Mouse (Mus musculus) forebrain, embryonic 13.5 days (tissue): ENCODE measurements around the gene Zfp595. TPM values are rescaled to one million over a fixed set of nuclear protein-coding genes. Genes with fewer than 3 reads are reported as not detected.
"Not testable (repeated sequence)": the region's sequence is repeated elsewhere in the genome, so short reads cannot be mapped to it uniquely, and the experiment has no call there.

ENCODE experiments used
- ATAC-seq: fragments of 200-750 bp; cut with Nextera tagmentation; 2 replicates; pipeline ENCODE4 v1.8.0; 2017
- H3K27ac ChIP-seq: fragments of 300-500 bp; sonication (generic); 2 replicates; pipeline ENCODE4 v1.5.1; 2015; ENCODE audit warnings: inconsistent platforms, mild to moderate bottlenecking, moderate library complexity
- H3K27me3 ChIP-seq: fragments of 300-500 bp; sonication (generic); 2 replicates; pipeline ENCODE4 v1.6.1; 2015; ENCODE audit warnings: mild to moderate bottlenecking, inconsistent platforms
- H3K36me3 ChIP-seq: fragments of 300-500 bp; sonication (generic); 2 replicates; pipeline ENCODE4 v1.6.1; 2015; ENCODE audit warnings: mild to moderate bottlenecking, inconsistent platforms; ENCODE audit not compliant: poor library complexity, severe bottlenecking
- H3K4me1 ChIP-seq: fragments of 300-500 bp; sonication (generic); 2 replicates; pipeline ENCODE4 v1.6.1; 2015; ENCODE audit warnings: inconsistent platforms
- H3K4me2 ChIP-seq: fragments of 300-500 bp; sonication (generic); 2 replicates; pipeline ENCODE4 v1.6.1; 2015; ENCODE audit warnings: inconsistent platforms, mild to moderate bottlenecking, moderate library complexity
- H3K4me3 ChIP-seq: fragments of 300-500 bp; sonication (generic); 2 replicates; pipeline ENCODE4 v1.5.1; 2015; ENCODE audit warnings: mild to moderate bottlenecking, inconsistent platforms
- H3K9ac ChIP-seq: fragments of 300-500 bp; sonication (generic); 2 replicates; pipeline ENCODE4 v1.6.1; 2015; ENCODE audit warnings: mild to moderate bottlenecking, inconsistent platforms
- H3K9me3 ChIP-seq: fragments of 300-500 bp; sonication (generic); replicated peaks from 2 replicates; pipeline ENCODE4 v1.6.1; 2016; ENCODE audit warnings: inconsistent platforms
- WGBS: fragments of 180-500 bp; shearing (Covaris S2); methylation state at CpG from one replicate; pipeline ENCODE4 v1.1.7; 2015; 5-methylcytosine and 5-hydroxymethylcytosine counted together
- polyA plus RNA-seq: library from polyadenylated mRNA; unstranded; fragments of >200 nt; fragmentation: Nextera tagmentation; extraction: Ambion mirVana; gene quantifications from 2 replicates; pipeline ENCODE4 v1.2.1, GENCODE M21; 2015

Zfp595 gene
- 1.5 and 1.6 TPM in 2 replicates for polyA plus RNA-seq

- ATAC-seq, result peak; percentile 94
- H3K9ac ChIP-seq, result peak within 1 kb of the TSS; percentile 62
Measured at GRCm38 (mm10) chr13:67332019-67332724, at the start of gene Zfp595. Zfp595 (minus strand) TSS chr13:67332570.

GRCm38 (mm10) chr13:67376255-67376654 lies 43.9 kb upstream of the Zfp595 start:
- not testable (repeated sequence) for H3K27me3 ChIP-seq, H3K4me3 ChIP-seq, H3K4me2 ChIP-seq, H3K27ac ChIP-seq, H3K4me1 ChIP-seq, H3K36me3 ChIP-seq, H3K9ac ChIP-seq, H3K9me3 ChIP-seq
- 48% methylated on average over 3 of the region's 3 CpGs for WGBS
- ATAC-seq, result 0 out of 2 replicates have a peak, but pooled peaks have one; percentile 27

More at GRCm38 (mm10) chr13:67332019-67332724, at the start of gene Zfp595:
- H3K27ac ChIP-seq, result no peak within 1 kb of the TSS
- peak within 1 kb of the TSS; percentile 56 for H3K4me3 ChIP-seq
- H3K4me2 ChIP-seq, result peak within 1 kb of the TSS; percentile 69
- H3K9me3 ChIP-seq, result no peaks in the 10 kb centered on the region
- H3K4me1 ChIP-seq, result peaks cover 4% of the 10 kb centered on the region; the same call in 1 of the 2 replicates
- H3K27me3 ChIP-seq, result no peaks in the 10 kb centered on the region
- no peaks in the 10 kb centered on the region for H3K36me3 ChIP-seq
- WGBS, result 18% methylated on average over 17 of the region's 17 CpGs

GRCm38 (mm10) chr13:67375050-67375911 lies 42.9 kb upstream of the Zfp595 start, which contains the start of the genes Gm28041 and Zfp456:
Gm28041 (minus strand) TSS chr13:67375733.
Zfp456 (minus strand) TSS chr13:67375810.
- Histone ChIP-seq H3K4me2 (peak within 1 kb of the TSS; percentile 56), H3K4me3 (peak within 1 kb of the TSS; percentile 36)
- not testable (repeated sequence) for H3K27ac ChIP-seq, H3K9ac ChIP-seq, H3K4me1 ChIP-seq, H3K36me3 ChIP-seq, H3K27me3 ChIP-seq, H3K9me3 ChIP-seq
- 23% methylated on average over 15 of the region's 15 CpGs for WGBS
- ATAC-seq, result peak; percentile 91

GRCm38 (mm10) chr13:67360131-67360744 lies 27.9 kb upstream of the Zfp595 start, which contains the start of the genes Gm28044 and Zfp953:
Gm28044 (minus strand) TSS chr13:67360536.
Zfp953 (minus strand) TSS chr13:67360605.
- WGBS, result 1% methylated on average over 15 of the region's 15 CpGs
- Histone ChIP-seq H3K27me3 (no peaks in the 10 kb centered on the region), H3K4me3 (peak within 1 kb of the TSS; percentile 66), H3K9ac (peak within 1 kb of the TSS; percentile 67), H3K4me2 (peak within 1 kb of the TSS; percentile 70), H3K27ac (no peak within 1 kb of the TSS), H3K36me3 (no peaks in the 10 kb centered on the region), H3K9me3 (no peaks in the 10 kb centered on the region), H3K4me1 (peaks cover 13% of the 10 kb centered on the region)
- peak; percentile 98 for ATAC-seq

GRCm38 (mm10) chr13:67351854-67352253 lies 19.5 kb upstream of the Zfp595 start:
- Histone ChIP-seq H3K4me3 (no peak overlapping the region), H3K4me2 (no peak overlapping the region), H3K9ac (no peak overlapping the region), H3K4me1 (no peaks in the 10 kb centered on the region), H3K9me3 (no peaks in the 10 kb centered on the region), H3K27me3 (no peaks in the 10 kb centered on the region), H3K27ac (no peak overlapping the region), H3K36me3 (no peaks in the 10 kb centered on the region)
- ATAC-seq, result no peak

GRCm38 (mm10) chr13:67343422-67343821 lies 11.1 kb upstream of the Zfp595 start:
- Histone ChIP-seq H3K4me3 (no peak overlapping the region), H3K4me2 (no peak overlapping the region), H3K4me1 (no peaks in the 10 kb centered on the region), H3K27ac (no peak overlapping the region), H3K9ac (no peak overlapping the region), H3K9me3 (no peaks in the 10 kb centered on the region), H3K27me3 (no peaks in the 10 kb centered on the region), H3K36me3 (no peaks in the 10 kb centered on the region)
- ATAC-seq, result no peak
- 93% methylated on average over 2 of the region's 2 CpGs for WGBS

GRCm38 (mm10) chr13:67332877-67333276 lies 507 bp upstream of the Zfp595 start:
- no peak overlapping the region for H3K27ac ChIP-seq
- H3K27me3 ChIP-seq, result no peaks in the 10 kb centered on the region
- ATAC-seq, result peak; percentile 65
- H3K4me2 ChIP-seq, result peak overlapping the region; percentile 69
- H3K9ac ChIP-seq, result peak overlapping the region; percentile 62
- no peaks in the 10 kb centered on the region for H3K9me3 ChIP-seq
- 71% methylated on average over 1 of the region's 1 CpGs for WGBS
- H3K4me3 ChIP-seq, result peak overlapping the region; percentile 56
- no peaks in the 10 kb centered on the region for H3K36me3 ChIP-seq
- peaks cover 4% of the 10 kb centered on the region; the same call in 1 of the 2 replicates for H3K4me1 ChIP-seq

- H3K27ac ChIP-seq, result no peak overlapping the region; the same call in 1 of the 2 replicates
- peak; percentile 73 for ATAC-seq
Measured at GRCm38 (mm10) chr13:67306718-67307117, 25.7 kb downstream of the Zfp595 start.

GRCm38 (mm10) chr13:67305822-67306672 lies 26.3 kb downstream of the Zfp595 start, which contains the start of gene Zfp457:
Zfp457 (minus strand) TSS chr13:67306485.
- Histone ChIP-seq H3K4me3 (peak within 1 kb of the TSS; percentile 69), H3K27me3 (no peaks in the 10 kb centered on the region), H3K4me2 (peak within 1 kb of the TSS; percentile 93), H3K27ac (no peak within 1 kb of the TSS; the same call in 1 of the 2 replicates), H3K36me3 (no peaks in the 10 kb centered on the region), H3K9ac (peak within 1 kb of the TSS; percentile 79), H3K4me1 (peaks cover 10% of the 10 kb centered on the region), H3K9me3 (no peaks in the 10 kb centered on the region)
- WGBS, result 11% methylated on average over 16 of the region's 16 CpGs
- peak; percentile 100 for ATAC-seq

More at GRCm38 (mm10) chr13:67306718-67307117, 25.7 kb downstream of the Zfp595 start:
- Histone ChIP-seq H3K36me3 (no peaks in the 10 kb centered on the region), H3K4me1 (peaks cover 10% of the 10 kb centered on the region), H3K4me2 (peak overlapping the region; percentile 93), H3K9me3 (no peaks in the 10 kb centered on the region; the same call in 1 of the 2 replicates), H3K9ac (peak overlapping the region; percentile 79; the same call in 1 of the 2 replicates), H3K4me3 (peak overlapping the region; percentile 69), H3K27me3 (no peaks in the 10 kb centered on the region)
- 30% methylated on average over 5 of the region's 5 CpGs for WGBS

GRCm38 (mm10) chr13:67278314-67278713 lies 54.1 kb downstream of the Zfp595 start, which contains the start of gene Zfp458:
Zfp458 (minus strand) TSS chr13:67278466.
- no peak within 1 kb of the TSS for H3K27ac ChIP-seq
- H3K4me3 ChIP-seq, result no peak within 1 kb of the TSS
- no peak within 1 kb of the TSS for H3K4me2 ChIP-seq
- no peaks in the 10 kb centered on the region for H3K9me3 ChIP-seq
- H3K27me3 ChIP-seq, result no peaks in the 10 kb centered on the region
- WGBS, result 49% methylated on average over 7 of the region's 7 CpGs
- no peaks in the 10 kb centered on the region for H3K36me3 ChIP-seq
- no peaks in the 10 kb centered on the region for H3K4me1 ChIP-seq
- no peak for ATAC-seq
- H3K9ac ChIP-seq, result no peak within 1 kb of the TSS
